Mouse (Mus musculus) frontal cortex, postnatal 25 days (tissue): ENCODE data around the gene Nr1h5.
A peak's percentile ranks its signal among the peaks of the same experiment; 100 is the strongest.

Source experiments
- DNase-seq, 2 experiments: peaks; one replicate each; pipeline ENCODE4 v3.0.0; 2022; ENCODE audit warnings: low spot score in 2 of 2

Gene Nr1h5

GRCm38 (mm10) chr3:102964033-102964432 lies at the start of gene Nr1h5:
Gene Nr1h5 (minus strand): TSS chr3:102964133.
- DNase-seq: no peak

GRCm38 (mm10) chr3:103001595-103001994 lies 37.7 kb upstream of the Nr1h5 start:
- no peak for DNase-seq

GRCm38 (mm10) chr3:102997591-102997990 lies 33.7 kb upstream of the Nr1h5 start:
- DNase-seq: no peak

GRCm38 (mm10) chr3:102997036-102997435 lies 33.1 kb upstream of the Nr1h5 start:
- DNase-seq: no peak

GRCm38 (mm10) chr3:102995605-102996321 lies 31.8 kb upstream of the Nr1h5 start, which contains the start of gene Sike1:
Gene Sike1 (plus strand): TSS chr3:102995708.
- DNase-seq: peak; percentile 84 to 91

GRCm38 (mm10) chr3:102995233-102995604 lies 31.3 kb upstream of the Nr1h5 start:
- DNase-seq: no peak

GRCm38 (mm10) chr3:102992936-102993335 lies 29.0 kb upstream of the Nr1h5 start:
- DNase-seq: no peak

- no peak for DNase-seq
These were observed 27.1 kb upstream of the Nr1h5 start for GRCm38 (mm10) chr3:102991041-102991440.

GRCm38 (mm10) chr3:102980349-102980736 lies 16.4 kb upstream of the Nr1h5 start:
- no peak for DNase-seq

GRCm38 (mm10) chr3:102979550-102980348 lies 15.8 kb upstream of the Nr1h5 start:
- DNase-seq: no peak

GRCm38 (mm10) chr3:102976906-102977305 lies 13.0 kb upstream of the Nr1h5 start:
- no peak for DNase-seq

GRCm38 (mm10) chr3:102970508-102970907 lies 6.6 kb upstream of the Nr1h5 start:
- no peak for DNase-seq

- DNase-seq: no peak
These were observed 6.1 kb upstream of the Nr1h5 start for GRCm38 (mm10) chr3:102970067-102970466.

- DNase-seq: no peak
These were observed 8.3 kb downstream of the Nr1h5 start for GRCm38 (mm10) chr3:102955596-102955995.

GRCm38 (mm10) chr3:102955143-102955542 lies 8.8 kb downstream of the Nr1h5 start:
- no peak for DNase-seq

- DNase-seq: no peak
These were observed 9.5 kb downstream of the Nr1h5 start for GRCm38 (mm10) chr3:102954476-102954875.

- no peak for DNase-seq
These were observed 17.1 kb downstream of the Nr1h5 start for GRCm38 (mm10) chr3:102946861-102947260.

GRCm38 (mm10) chr3:102946312-102946711 lies 17.6 kb downstream of the Nr1h5 start:
- no peak for DNase-seq

- DNase-seq: no peak
These were observed 25.8 kb downstream of the Nr1h5 start for GRCm38 (mm10) chr3:102938100-102938499.

- DNase-seq: no peak
These were observed 28.2 kb downstream of the Nr1h5 start, which contains the start of gene Sycp1 for GRCm38 (mm10) chr3:102935451-102936354. Gene Sycp1 (minus strand): TSS chr3:102936100.

- no peak for DNase-seq
These were observed 64.8 kb downstream of the Nr1h5 start for GRCm38 (mm10) chr3:102899136-102899535.
